Mouse (Mus musculus): ENCODE data around the gene Serpinb1c.

DNA sequence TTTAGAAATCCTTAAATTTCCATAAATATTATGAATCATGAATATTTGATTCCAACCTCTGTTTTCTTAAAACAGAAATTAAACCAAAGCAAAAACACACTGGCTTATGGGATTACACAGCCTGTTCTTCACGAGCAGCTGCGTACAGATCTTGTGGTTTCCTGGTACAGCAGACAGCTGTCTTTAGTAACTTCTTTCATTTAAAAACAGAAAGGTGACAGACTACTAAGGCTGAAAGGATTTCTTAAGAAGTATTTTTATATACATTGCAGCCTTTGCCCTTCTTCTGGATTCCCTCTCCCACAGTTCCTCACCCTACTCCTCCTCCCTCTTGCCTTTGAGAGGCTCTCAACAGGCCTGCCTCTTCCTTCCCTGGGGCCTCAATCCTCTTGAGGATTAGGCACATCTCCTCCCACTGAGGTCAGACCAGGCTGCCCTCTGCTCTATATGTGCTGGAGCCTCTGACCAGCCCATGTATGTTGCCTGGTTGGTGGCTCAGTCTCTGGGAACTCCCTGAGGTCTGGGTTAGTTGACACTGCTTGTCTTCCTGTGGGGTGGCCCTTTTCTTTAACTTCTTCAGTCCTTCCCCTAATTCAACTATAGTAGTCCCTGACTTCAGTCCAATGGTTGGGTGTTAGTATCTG lies 31.2 kb upstream of the Serpinb1c start:
- TF ChIP-seq POLR2A (IDR thresholded peaks at IDR 0.05; ENCODE audit: control insufficient read depth, extremely low read depth, insufficient read depth, low read length, poor library complexity) (no peak), CTCF (IDR thresholded peaks at IDR 0.05; ENCODE audit: borderline replicate concordance, control insufficient read depth, extremely low read depth, insufficient read depth, low read length, poor library complexity) (no peak)

Data from thymus, adult 2 months (tissue).